Mouse (Mus musculus) frontal cortex, postnatal 36 days (tissue): ENCODE data around the gene Prkn.
A peak's percentile ranks its signal among the peaks of the same experiment; 100 is the strongest.

ENCODE experiments used
- DNase-seq, 2 experiments: peaks; one replicate each; pipeline ENCODE4 v3.0.0; 2022; ENCODE audit warnings: low spot score in 2 of 2

Prkn gene

GRCm38 (mm10) chr17:12082201-12082600 is 1242.0 kb downstream of the Prkn start:
- DNase-seq, result peak in 1 of 2 experiments; percentile 20

- DNase-seq, result no peak
These were observed 1250.2 kb downstream of the Prkn start for GRCm38 (mm10) chr17:12090261-12090927.

GRCm38 (mm10) chr17:12092901-12093564 is 1252.8 kb downstream of the Prkn start:
- DNase-seq, result no peak

- DNase-seq, result no peak
These were observed 1253.8 kb downstream of the Prkn start for GRCm38 (mm10) chr17:12094016-12094415.

GRCm38 (mm10) chr17:12094827-12095590 is 1254.8 kb downstream of the Prkn start:
- DNase-seq, result peak in 1 of 2 experiments; percentile 20

- DNase-seq, result no peak
These were observed 1259.2 kb downstream of the Prkn start for GRCm38 (mm10) chr17:12099415-12099814.

- no peak for DNase-seq
These were observed 1262.1 kb downstream of the Prkn start for GRCm38 (mm10) chr17:12102326-12102725.

GRCm38 (mm10) chr17:12103781-12104180 is 1263.6 kb downstream of the Prkn start:
- no peak for DNase-seq

- no peak for DNase-seq
These were observed 1264.1 kb downstream of the Prkn start for GRCm38 (mm10) chr17:12104245-12104644.

GRCm38 (mm10) chr17:12104690-12105089 is 1264.5 kb downstream of the Prkn start:
- no peak for DNase-seq

- no peak for DNase-seq
These were observed 1266.1 kb downstream of the Prkn start for GRCm38 (mm10) chr17:12106255-12106654.
